Mouse (Mus musculus): ENCODE results near the gene Gm6525.

GRCm38 (mm10) chr3:84189629-84190173 is 15.8 kb downstream of the Gm6525 start:
- no peak for TF ChIP-seq CTCF (IDR thresholded peaks at IDR 0.05; ENCODE audit: extremely low read depth, insufficient read depth, insufficient read length, insufficient replicate concordance)
- TF ChIP-seq POLR2A (IDR thresholded peaks at IDR 0.05; ENCODE audit: low read depth, low read length) = no peak
